Mouse (Mus musculus): ENCODE data around the gene Lypd6b. TPM values are rescaled to one million over a fixed set of nuclear protein-coding genes. Genes with fewer than 3 reads are reported as not detected.
A peak's percentile ranks its signal among the peaks of the same experiment; 100 is the strongest.

Lypd6b gene
- total RNA-seq, 2 experiments from 2014 or later: 3.9 to 4.0 TPM

DNA sequence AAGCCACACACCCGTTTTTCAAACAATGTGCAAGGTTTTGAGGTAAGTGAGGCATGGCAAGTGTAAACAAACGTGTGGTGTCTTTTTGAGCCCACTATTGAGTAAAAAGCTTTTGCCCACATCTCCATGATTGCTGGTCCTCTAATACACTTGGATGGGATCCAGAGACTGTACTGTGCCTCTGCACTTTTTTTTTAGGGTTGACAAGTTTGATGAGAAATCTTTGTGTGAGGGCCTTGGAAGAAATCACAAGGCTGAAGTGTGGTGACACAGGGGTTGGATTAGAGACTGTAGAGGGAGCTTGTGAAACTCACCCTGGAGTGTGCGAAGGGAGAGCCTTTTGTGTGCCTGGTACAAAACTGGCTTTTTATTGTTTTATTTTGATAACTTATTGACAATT is 180.3 kb downstream of the Lypd6b start:
- no peak overlapping the region for H3K4me3 ChIP-seq
- no peak for TF ChIP-seq CTCF (conservative IDR thresholded peaks at IDR 0.05)
- no peak overlapping the region for H3K27ac ChIP-seq

DNA sequence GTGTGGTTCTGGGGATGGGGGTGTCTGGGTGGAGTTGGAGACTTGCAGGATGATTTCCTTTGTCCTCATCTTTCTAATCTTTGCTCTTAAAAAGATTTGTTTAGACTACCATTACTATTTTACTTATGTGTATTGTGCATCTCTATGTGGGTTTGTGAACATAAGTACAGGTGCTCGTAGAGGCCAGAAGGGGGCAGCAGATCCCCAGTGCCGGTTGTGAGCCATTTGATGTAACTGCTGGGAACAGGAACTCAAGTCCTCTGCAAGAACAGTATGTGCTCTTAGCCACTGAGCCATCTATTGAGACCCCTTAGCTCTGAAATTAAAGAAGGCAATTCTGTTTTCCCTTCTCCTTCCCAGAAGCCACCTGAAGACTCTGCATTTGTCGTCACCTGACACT is 183.5 kb downstream of the Lypd6b start:
- peak; percentile 38 for TF ChIP-seq CTCF (conservative IDR thresholded peaks at IDR 0.05)
- Histone ChIP-seq H3K4me3 (no peak overlapping the region), H3K27ac (no peak overlapping the region)
- DNase-seq (ENCODE audit: low spot score in 2 of 2): no peak

More for the DNA sequence above, 180.3 kb downstream of the Lypd6b start:
- no peak for DNase-seq (ENCODE audit: low spot score in 2 of 2)

DNA sequence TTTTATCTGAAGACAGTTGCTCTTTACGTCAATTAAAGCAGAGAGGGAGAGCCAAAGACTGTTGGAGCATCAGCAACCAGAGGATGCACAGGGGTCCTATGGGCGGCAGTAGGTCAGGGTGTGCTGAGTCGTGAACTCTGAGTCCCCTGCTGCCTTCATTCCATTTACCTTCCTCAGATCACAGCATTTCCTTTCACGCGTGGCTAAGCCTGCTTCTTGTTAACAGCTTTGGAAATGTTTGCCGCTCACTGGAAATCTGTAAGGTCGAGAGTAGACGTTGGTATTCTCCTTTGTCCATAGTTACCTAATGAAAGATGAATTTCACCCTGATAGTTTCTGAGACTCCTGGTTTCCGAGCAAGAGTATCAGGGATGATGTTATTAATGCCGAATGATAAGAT is 191.1 kb downstream of the Lypd6b start:
- no peak for DNase-seq (ENCODE audit: low spot score in 2 of 2)
- TF ChIP-seq CTCF (conservative IDR thresholded peaks at IDR 0.05): no peak
- Histone ChIP-seq H3K4me3 (no peak overlapping the region), H3K27ac (no peak overlapping the region)

DNA sequence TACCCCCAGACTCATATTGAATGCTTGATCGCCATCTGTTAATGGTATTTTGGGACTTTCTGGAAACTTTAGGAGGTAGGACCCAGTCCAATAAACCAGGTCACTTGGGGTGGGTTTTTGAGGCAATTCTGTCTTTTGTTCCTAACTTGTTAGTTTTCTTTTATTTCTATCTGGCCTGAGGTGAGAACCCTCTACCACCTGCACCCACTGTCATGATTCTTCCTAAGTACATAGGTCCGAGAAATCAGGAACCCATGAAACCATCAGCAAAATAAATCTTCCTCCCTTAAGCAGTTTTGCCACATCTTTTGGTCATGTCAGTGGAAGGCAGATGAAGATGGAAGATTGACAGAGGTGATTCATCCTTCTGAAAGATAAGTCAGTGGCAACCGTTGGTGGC is 192.5 kb downstream of the Lypd6b start:
- Histone ChIP-seq H3K27ac (no peak overlapping the region), H3K4me3 (no peak overlapping the region)
- DNase-seq (ENCODE audit: low spot score in 2 of 2): no peak
- no peak for TF ChIP-seq CTCF (conservative IDR thresholded peaks at IDR 0.05)

DNA sequence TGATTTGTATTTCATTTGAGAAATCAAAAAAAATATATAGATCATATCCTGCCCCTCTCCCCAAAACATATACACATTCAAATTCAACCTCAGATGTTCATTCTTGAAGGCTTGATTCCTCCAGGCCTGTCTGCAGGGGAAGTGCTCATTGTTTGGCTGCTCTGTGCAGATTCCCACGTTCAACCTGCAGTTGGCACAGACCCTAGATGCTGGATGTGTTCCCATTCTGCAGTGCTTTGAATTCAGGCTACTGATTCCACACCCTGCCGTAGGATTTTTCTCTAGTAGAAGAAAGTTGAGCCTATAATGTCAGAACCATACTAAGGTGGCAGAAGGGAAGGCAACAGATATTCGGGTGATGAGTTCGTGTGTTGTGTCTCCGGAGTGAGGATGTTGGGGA is 195.5 kb downstream of the Lypd6b start:
- H3K4me3 ChIP-seq: no peak overlapping the region
- DNase-seq (ENCODE audit: low spot score in 2 of 2): peak; percentile 29 to 32
- H3K27ac ChIP-seq: no peak overlapping the region
- no peak for TF ChIP-seq CTCF (conservative IDR thresholded peaks at IDR 0.05)

DNA sequence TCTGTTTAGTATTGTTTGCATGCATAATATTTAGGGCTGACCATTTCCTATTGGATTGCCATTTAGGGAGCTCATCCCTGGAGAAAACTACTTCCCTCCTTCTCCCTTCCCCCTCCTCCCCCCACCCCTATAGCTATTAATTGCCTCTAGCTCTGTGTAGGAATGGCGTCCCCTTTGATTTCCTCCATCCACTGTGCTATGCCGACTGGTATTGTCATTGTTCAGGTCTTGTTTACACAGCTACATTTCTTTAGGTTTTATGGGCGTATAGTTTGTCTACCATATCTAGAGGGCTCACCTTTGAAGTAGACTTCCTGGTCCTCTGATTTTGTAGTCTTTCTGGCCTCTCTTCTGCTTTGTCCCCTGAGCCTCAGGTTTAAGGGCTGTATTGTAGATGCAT is 197.3 kb downstream of the Lypd6b start:
- Histone ChIP-seq H3K27ac (no peak overlapping the region), H3K4me3 (no peak overlapping the region)
- no peak for DNase-seq (ENCODE audit: low spot score in 2 of 2)
- no peak for TF ChIP-seq CTCF (conservative IDR thresholded peaks at IDR 0.05)

DNA sequence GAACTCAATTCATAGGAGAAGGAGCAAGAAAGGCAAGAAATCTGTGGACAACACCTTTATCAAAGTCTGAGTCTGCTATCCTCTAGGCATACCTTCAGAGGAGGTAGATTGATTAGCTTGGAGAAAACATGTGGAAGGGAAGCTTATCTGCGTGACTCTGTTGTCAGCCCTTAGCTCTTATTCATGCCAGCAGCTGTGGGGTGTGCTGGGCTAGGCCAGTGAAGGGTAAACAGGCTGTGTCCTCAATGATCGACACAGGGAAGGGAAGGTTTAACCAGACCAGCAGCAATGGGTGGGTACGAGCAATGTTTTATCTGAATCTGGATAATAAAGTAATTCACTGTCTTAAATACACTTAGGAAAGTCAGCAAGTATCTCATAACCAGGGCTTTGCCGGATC is 208.4 kb downstream of the Lypd6b start:
- no peak overlapping the region for H3K27ac ChIP-seq
- DNase-seq (ENCODE audit: low spot score in 2 of 2): no peak
- H3K4me3 ChIP-seq: no peak overlapping the region
- TF ChIP-seq CTCF (conservative IDR thresholded peaks at IDR 0.05): no peak

DNA sequence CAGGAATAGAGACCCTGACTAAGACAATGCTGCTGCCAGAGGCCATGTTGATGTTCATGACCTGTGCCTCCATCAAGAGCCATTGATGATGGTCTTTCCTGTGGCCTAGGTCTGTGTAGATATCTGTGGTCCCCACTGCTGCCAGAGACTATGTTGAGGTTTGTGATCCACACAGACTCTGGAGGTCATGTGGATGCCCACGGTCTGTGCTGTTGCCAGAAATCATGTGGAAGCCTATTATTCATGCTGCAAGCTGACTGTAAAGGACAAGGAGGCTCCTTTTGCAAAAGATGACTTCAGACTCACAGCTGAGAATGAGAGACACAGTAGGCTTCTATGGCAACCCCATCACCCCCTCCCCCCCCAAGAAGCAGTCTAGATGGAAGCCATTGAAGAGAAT is 209.7 kb downstream of the Lypd6b start:
- peak in 1 of 2 experiments; percentile 4 for DNase-seq (ENCODE audit: low spot score in 2 of 2)
- Histone ChIP-seq H3K27ac (no peak overlapping the region), H3K4me3 (no peak overlapping the region)

More for the DNA sequence above, 209.7 kb downstream of the Lypd6b start:
- TF ChIP-seq CTCF (conservative IDR thresholded peaks at IDR 0.05): no peak

Other genes with a start within 250 kb of the Lypd6b start
- 100 to 1,000 TPM; 467 to 553 TPM for gene Kif5c, start 168.4 kb upstream of the Lypd6b start, total RNA-seq (2021)